Mouse (Mus musculus) inflammation-experienced regulatory T-cells, adult 6 months (primary cell): Measurements from ENCODE around the gene Prtg. TPM values are rescaled to one million over a fixed set of nuclear protein-coding genes. Genes with fewer than 3 reads are reported as not detected.
A peak's percentile ranks its signal among the peaks of the same experiment; 100 is the strongest.

ENCODE experiments used
- ATAC-seq: one replicate; pipeline ENCODE4 v1.8.0; 2017
- polyA plus RNA-seq, 3 experiments: library from polyadenylated mRNA; unstranded; fragments of 100-300 nt; shearing (Covaris generic); gene quantifications; one replicate each; pipeline ENCODE4 v1.2.1; 2017

Gene Prtg
- polyA plus RNA-seq = under 1 TPM in 1 of 3 experiments, not detected in 2; 0.26 TPM

- no peak for ATAC-seq
These were observed at the start of gene Prtg for GRCm38 (mm10) chr9:72806731-72807419. Prtg (plus strand) TSS chr9:72806874.

GRCm38 (mm10) chr9:72757143-72757542 lies 49.5 kb upstream of the Prtg start:
- ATAC-seq = no peak

- ATAC-seq = no peak
These were observed 48.0 kb upstream of the Prtg start for GRCm38 (mm10) chr9:72758705-72759131.

- no peak for ATAC-seq
These were observed 43.5 kb upstream of the Prtg start for GRCm38 (mm10) chr9:72763050-72763718.

- peak; percentile 28 for ATAC-seq
These were observed 39.8 kb upstream of the Prtg start for GRCm38 (mm10) chr9:72766789-72767349.

GRCm38 (mm10) chr9:72775022-72775421 lies 31.7 kb upstream of the Prtg start:
- ATAC-seq = no peak

GRCm38 (mm10) chr9:72779004-72779403 lies 27.7 kb upstream of the Prtg start:
- ATAC-seq = no peak

GRCm38 (mm10) chr9:72779733-72780132 lies 26.9 kb upstream of the Prtg start:
- no peak for ATAC-seq

- ATAC-seq = no peak
These were observed 26.0 kb upstream of the Prtg start for GRCm38 (mm10) chr9:72780694-72781093.

- ATAC-seq = no peak
These were observed 25.2 kb upstream of the Prtg start for GRCm38 (mm10) chr9:72781466-72781865.

- ATAC-seq = no peak
These were observed 24.6 kb upstream of the Prtg start for GRCm38 (mm10) chr9:72782121-72782520.

GRCm38 (mm10) chr9:72787732-72788131 lies 18.9 kb upstream of the Prtg start:
- no peak for ATAC-seq

GRCm38 (mm10) chr9:72790530-72791212 lies 16.0 kb upstream of the Prtg start:
- no peak for ATAC-seq

- ATAC-seq = no peak
These were observed 15.5 kb upstream of the Prtg start for GRCm38 (mm10) chr9:72791213-72791582.

GRCm38 (mm10) chr9:72791681-72792080 lies 15.0 kb upstream of the Prtg start:
- no peak for ATAC-seq

GRCm38 (mm10) chr9:72795243-72795642 lies 11.4 kb upstream of the Prtg start:
- no peak for ATAC-seq

- no peak for ATAC-seq
These were observed 9.5 kb upstream of the Prtg start for GRCm38 (mm10) chr9:72797136-72797621.

- no peak for ATAC-seq
These were observed 3.4 kb upstream of the Prtg start for GRCm38 (mm10) chr9:72803280-72803679.

- ATAC-seq = no peak
These were observed 528 bp upstream of the Prtg start for GRCm38 (mm10) chr9:72806146-72806545.

GRCm38 (mm10) chr9:72807420-72808005 lies 839 bp downstream of the Prtg start:
- ATAC-seq = no peak

- no peak for ATAC-seq
These were observed 1.5 kb downstream of the Prtg start for GRCm38 (mm10) chr9:72808176-72808575.

- ATAC-seq = no peak
These were observed 1.9 kb downstream of the Prtg start for GRCm38 (mm10) chr9:72808586-72808985.

GRCm38 (mm10) chr9:72809077-72809476 lies 2.4 kb downstream of the Prtg start:
- no peak for ATAC-seq
